Comparison of ENCODE assay signal across 26 mouse cellular contexts in the genomic region with DNA sequence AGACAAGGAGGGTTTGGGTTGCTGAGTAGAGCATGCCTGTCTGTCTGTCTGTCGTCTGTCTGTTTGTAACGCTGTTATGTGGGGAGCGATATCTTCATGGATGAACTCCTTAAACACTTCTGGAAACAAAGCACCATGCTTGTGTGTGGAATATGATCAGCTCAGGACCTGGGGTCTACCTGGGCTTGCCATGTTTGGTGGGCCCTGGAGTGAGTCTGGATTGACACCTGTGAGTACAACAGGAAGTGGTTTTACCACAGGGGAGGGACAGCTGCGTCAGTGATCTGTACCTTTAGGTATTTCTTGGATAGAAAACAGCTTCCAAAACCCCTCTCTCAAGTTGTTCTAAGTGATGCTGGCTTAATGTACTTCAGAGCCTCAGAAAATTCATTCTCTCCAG.
DNase-seq lines count a peak whose midpoint lies in the region; ATAC-seq lines count a peak whose summit lies in the region.
"Had no signal": no experiment of that assay in that cellular context is flagged by ENCODE, and none has a peak within 500 bp of the region (broad histone marks: within the 10 kb centered on the region; RNA-seq: fewer than 3 reads in every experiment).

No protein-coding gene starts in this region.

- H3K27ac ChIP-seq in hindbrain, embryonic 16.5 days (ENCODE audit: low read depth, low read length): no peak overlapping the region
- H3K27ac ChIP-seq: embryonic facial prominence, embryonic 10.5 days; embryonic facial prominence, embryonic 13.5 days; forebrain, embryonic 12.5 days; forebrain, embryonic 15.5 days; hindbrain, embryonic 10.5 days; hindbrain, embryonic 13.5 days; hindbrain, postnatal 0 days had no signal

- 93% methylated on average over 4 of the region's 4 CpGs for WGBS in hindbrain, embryonic 16.5 days

- H3K9me3 ChIP-seq in hindbrain, embryonic 16.5 days (ENCODE audit: control insufficient read depth, low read length): no peaks in the 10 kb centered on the region
- H3K9me3 ChIP-seq: forebrain, embryonic 12.5 days; forebrain, embryonic 15.5 days had no signal

- no peaks in the 10 kb centered on the region for H3K36me3 ChIP-seq in hindbrain, embryonic 16.5 days (ENCODE audit: control insufficient read depth, insufficient read depth, low read length)
- H3K36me3 ChIP-seq: embryonic facial prominence, embryonic 10.5 days; embryonic facial prominence, embryonic 13.5 days; forebrain, embryonic 12.5 days; forebrain, embryonic 15.5 days; hindbrain, embryonic 10.5 days had no signal

- ATAC-seq in hindbrain, embryonic 16.5 days: no peak
- ATAC-seq: CD4-positive, CD25-positive, alpha-beta regulatory T cell, adult 4 months; forebrain, embryonic 15.5 days; hindbrain, postnatal 0 days; inflammation-experienced regulatory T-cells, adult 6 months had no signal

- no peaks in the 10 kb centered on the region for H3K27me3 ChIP-seq in hindbrain, embryonic 16.5 days (replicated peaks; ENCODE audit: control insufficient read depth, insufficient read depth, low read length)
- H3K27me3 ChIP-seq: embryonic facial prominence, embryonic 13.5 days; forebrain, embryonic 12.5 days; forebrain, embryonic 15.5 days; hindbrain, embryonic 13.5 days had no signal

- no peak overlapping the region for H3K9ac ChIP-seq in hindbrain, embryonic 16.5 days (ENCODE audit: low read depth, low read length)
- H3K9ac ChIP-seq: embryonic facial prominence, embryonic 13.5 days; forebrain, embryonic 12.5 days; forebrain, embryonic 15.5 days; hindbrain, embryonic 13.5 days had no signal

- no peak overlapping the region for H3K4me3 ChIP-seq in hindbrain, embryonic 16.5 days (ENCODE audit: low read length)
- H3K4me3 ChIP-seq: embryonic facial prominence, embryonic 10.5 days; embryonic facial prominence, embryonic 13.5 days; erythroblast, embryonic 14.5 days; forebrain, embryonic 12.5 days; forebrain, embryonic 15.5 days; hindbrain, embryonic 10.5 days; hindbrain, embryonic 13.5 days had no signal

- no peak overlapping the region for H3K4me2 ChIP-seq in hindbrain, embryonic 16.5 days (ENCODE audit: low read length)
- H3K4me2 ChIP-seq: embryonic facial prominence, embryonic 13.5 days; forebrain, embryonic 12.5 days; forebrain, embryonic 15.5 days; heart, embryonic 11.5 days; hindbrain, embryonic 13.5 days had no signal

- peak; percentile 38 for DNase-seq in thymus, postnatal 0 days (ENCODE audit: low spot score)
- no peak for DNase-seq in thymus, adult 18-20 months
- DNase-seq in naive thymus-derived CD4-positive, alpha-beta T cell, adult 2 months (ENCODE audit: low read depth): peak; percentile 61
- DNase-seq in thymus, postnatal 4 days: peak; percentile 24
- DNase-seq in cerebellum, adult 11-12 months: no peak
- DNase-seq: adrenal gland, postnatal 14 days; cerebellum, adult 11 months; cerebellum, adult 8-10 months; cerebellum, postnatal 10 days; cerebellum, postnatal 36 days; embryo, embryonic 11 days; gastrocnemius, postnatal 10 days; gastrocnemius, postnatal 36 days; heart, postnatal 36 days had no signal

- no peaks in the 10 kb centered on the region for H3K4me1 ChIP-seq in hindbrain, embryonic 16.5 days (ENCODE audit: control insufficient read depth, insufficient read depth, low read depth, low read length)
- H3K4me1 ChIP-seq: embryonic facial prominence, embryonic 10.5 days; embryonic facial prominence, embryonic 13.5 days had no signal

Comparison
In these comparisons a context has a peak if more than half of its experiments do, and no peak if none do; other contexts are left out.
1. DNase-seq: peak in thymus, postnatal 0 days (single experiment), naive thymus-derived CD4-positive, alpha-beta T cell, adult 2 months (single experiment) and thymus, postnatal 4 days (single experiment); none in thymus, adult 18-20 months (0 of 2) and cerebellum, adult 11-12 months (single experiment).